Mouse (Mus musculus): Measurements from ENCODE around the gene Oxct2b.

DNA sequence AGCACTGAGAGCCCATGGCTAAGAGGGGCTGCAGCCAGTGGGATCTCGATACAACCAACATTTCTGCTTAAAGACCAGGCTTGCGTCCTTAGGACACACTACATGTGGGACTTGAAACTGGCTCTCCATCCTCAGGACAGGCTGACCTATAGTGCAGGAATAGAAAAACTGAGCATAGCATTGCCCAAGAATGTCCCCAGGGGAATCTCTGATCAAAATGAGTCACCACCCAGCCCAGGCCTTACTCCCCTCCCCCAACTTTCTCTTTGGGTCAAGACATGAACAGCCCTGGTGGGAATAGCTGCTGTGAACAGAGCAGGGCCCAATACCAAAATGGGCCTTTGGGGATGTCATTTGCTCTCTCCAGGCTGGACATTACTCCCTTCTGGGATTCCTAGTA, 9.2 kb upstream of the Oxct2b start:
- TF ChIP-seq CTCF (IDR thresholded peaks at IDR 0.05) (no peak), EP300 (IDR thresholded peaks at IDR 0.05) (no peak)
